In the genomic region with DNA sequence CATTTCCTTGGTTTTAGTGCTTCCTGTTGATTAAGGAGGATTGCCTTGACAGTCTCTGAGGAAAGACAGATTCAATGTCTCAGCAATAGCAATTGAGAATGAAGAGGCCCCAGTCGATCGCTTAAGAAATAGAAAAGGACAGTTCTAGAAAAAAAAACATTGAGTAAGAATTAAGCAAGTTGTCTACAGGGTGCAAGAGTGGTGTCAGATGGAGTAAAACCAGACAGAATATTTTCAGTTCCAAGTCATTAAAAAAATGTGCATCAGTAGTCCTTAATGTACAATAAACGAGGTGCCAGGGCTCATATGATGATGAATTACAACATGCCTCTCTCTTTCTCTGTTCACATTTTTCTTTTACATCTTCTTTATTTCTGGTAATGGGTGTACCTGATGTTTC, we compare ENCODE assay signal across 22 mouse cellular contexts.
DNase-seq lines count a peak whose midpoint lies in the region; ATAC-seq and TF ChIP-seq lines count a peak whose summit lies in the region.
"Had no signal": no experiment of that assay in that cellular context is flagged by ENCODE, and none has a peak within 500 bp of the region (broad histone marks: within the 10 kb centered on the region; RNA-seq: fewer than 3 reads in every experiment).

No protein-coding gene starts in this region.

- H3K4me1 ChIP-seq in lung, embryonic 14.5 days (ENCODE audit: insufficient read depth): no peaks in the 10 kb centered on the region
- no peaks in the 10 kb centered on the region for H3K4me1 ChIP-seq in lung, postnatal 0 days (ENCODE audit: insufficient read depth, low read depth, low read length)
- H3K4me1 ChIP-seq in lung, adult 2 months (ENCODE audit: control insufficient read depth, insufficient read depth, low read length): no peaks in the 10 kb centered on the region
- H3K4me1 ChIP-seq: embryonic facial prominence, embryonic 13.5 days; embryonic facial prominence, embryonic 15.5 days; forebrain, embryonic 10.5 days; forebrain, embryonic 12.5 days had no signal

- no peak overlapping the region for H3K27ac ChIP-seq in lung, embryonic 14.5 days (ENCODE audit: low read depth)
- H3K27ac ChIP-seq in lung, postnatal 0 days (ENCODE audit: low read length): no peak overlapping the region
- H3K27ac ChIP-seq: embryonic facial prominence, embryonic 13.5 days; embryonic facial prominence, embryonic 15.5 days; forebrain, embryonic 10.5 days; forebrain, embryonic 12.5 days had no signal

- WGBS in lung, embryonic 14.5 days: 47% methylated on average over 3 of the region's 3 CpGs
- 53% methylated on average over 3 of the region's 3 CpGs for WGBS in lung, postnatal 0 days
- WGBS in lung, adult 2 months: 61% methylated on average over 3 of the region's 3 CpGs

- H3K27me3 ChIP-seq in lung, embryonic 14.5 days (ENCODE audit: insufficient read depth, low read length): no peaks in the 10 kb centered on the region
- no peaks in the 10 kb centered on the region for H3K27me3 ChIP-seq in lung, postnatal 0 days (replicated peaks; ENCODE audit: insufficient read depth, low read length)
- H3K27me3 ChIP-seq: embryonic facial prominence, embryonic 13.5 days; embryonic facial prominence, embryonic 15.5 days; forebrain, embryonic 12.5 days had no signal

- TF ChIP-seq CTCF in lung, embryonic 14.5 days (IDR thresholded peaks at IDR 0.05; ENCODE audit: low read depth): no peak
- TF ChIP-seq CTCF in lung, postnatal 0 days (IDR thresholded peaks at IDR 0.05): no peak
- no peak for TF ChIP-seq CTCF in lung, adult 2 months (IDR thresholded peaks at IDR 0.05; ENCODE audit: insufficient read depth, low read length)

- no peak for ATAC-seq in lung, embryonic 14.5 days (ENCODE audit: insufficient read depth)
- peak; percentile 57 for ATAC-seq in lung, postnatal 0 days
- ATAC-seq: forebrain, embryonic 14.5 days; forebrain, embryonic 16.5 days had no signal

- DNase-seq in embryo, embryonic 10.5 days (ENCODE audit: low spot score): peak; percentile 10
- DNase-seq in embryo, embryonic 9.5 days (ENCODE audit: extremely low spot score): no peak
- DNase-seq in lung, embryonic 14.5 days: peak; percentile 34
- DNase-seq in lung, postnatal 14 days: no peak
- DNase-seq in lung, postnatal 0 days (ENCODE audit: low spot score): peak; percentile 84
- DNase-seq in lung, adult 2 months: no peak
- DNase-seq: adrenal gland, adult 2 months; adrenal gland, postnatal 10 days; adrenal gland, postnatal 25 days; cerebellum, adult 11 months; cerebellum, adult 18-20 months; cerebellum, adult 8-10 months; cerebellum, adult 9-11 months; cerebellum, postnatal 14 days; cerebellum, postnatal 36 days had no signal

- no peak overlapping the region for H3K4me3 ChIP-seq in lung, embryonic 14.5 days (ENCODE audit: low read depth, low read length)
- no peak overlapping the region for H3K4me3 ChIP-seq in lung, postnatal 0 days (ENCODE audit: low read depth, low read length)
- H3K4me3 ChIP-seq in lung, adult 2 months (replicated peaks; ENCODE audit: extremely low read depth, low read depth, low read length): no peak overlapping the region
- H3K4me3 ChIP-seq: embryonic facial prominence, embryonic 13.5 days; embryonic facial prominence, embryonic 15.5 days; erythroblast, embryonic 14.5 days; forebrain, embryonic 10.5 days; forebrain, embryonic 12.5 days had no signal

- no peak overlapping the region for H3K4me2 ChIP-seq in lung, embryonic 14.5 days
- no peak overlapping the region for H3K4me2 ChIP-seq in lung, postnatal 0 days (replicated peaks; ENCODE audit: low read depth, low read length)
- H3K4me2 ChIP-seq: embryonic facial prominence, embryonic 13.5 days; embryonic facial prominence, embryonic 15.5 days; forebrain, embryonic 12.5 days had no signal

- TF ChIP-seq POLR2A in lung, adult 2 months (IDR thresholded peaks at IDR 0.05; ENCODE audit: borderline replicate concordance, extremely low read depth, low read depth, low read length): no peak

- H3K9me3 ChIP-seq in lung, embryonic 14.5 days (ENCODE audit: low read depth, low read length): no peaks in the 10 kb centered on the region
- no peaks in the 10 kb centered on the region for H3K9me3 ChIP-seq in lung, postnatal 0 days (ENCODE audit: low read length)
- H3K9me3 ChIP-seq: embryonic facial prominence, embryonic 13.5 days; embryonic facial prominence, embryonic 15.5 days; forebrain, embryonic 10.5 days; forebrain, embryonic 12.5 days had no signal

- TF ChIP-seq EP300 in lung, postnatal 0 days (IDR thresholded peaks at IDR 0.05): peak; percentile 17; the same call in 1 of the 2 replicates

- H3K9ac ChIP-seq in lung, embryonic 14.5 days: no peak overlapping the region
- no peak overlapping the region for H3K9ac ChIP-seq in lung, postnatal 0 days (replicated peaks; ENCODE audit: low read depth)
- H3K9ac ChIP-seq: embryonic facial prominence, embryonic 13.5 days; embryonic facial prominence, embryonic 15.5 days; forebrain, embryonic 12.5 days had no signal

- no peaks in the 10 kb centered on the region for H3K36me3 ChIP-seq in lung, embryonic 14.5 days (ENCODE audit: insufficient read depth)
- no peaks in the 10 kb centered on the region for H3K36me3 ChIP-seq in lung, postnatal 0 days (ENCODE audit: insufficient read depth, low read length)
- H3K36me3 ChIP-seq: embryonic facial prominence, embryonic 13.5 days; embryonic facial prominence, embryonic 15.5 days; forebrain, embryonic 10.5 days; forebrain, embryonic 12.5 days had no signal

Comparison
In these comparisons a context has a peak if more than half of its experiments do, and no peak if none do; other contexts are left out.
1. DNase-seq: peak in embryo, embryonic 10.5 days (single experiment), lung, embryonic 14.5 days (single experiment) and lung, postnatal 0 days (single experiment); none in embryo, embryonic 9.5 days (single experiment), lung, postnatal 14 days (single experiment) and lung, adult 2 months (single experiment).